Mouse (Mus musculus) testis, adult 2 months (tissue): ENCODE measurements around the gene Rhbdd2.

Experiments
- CTCF ChIP-seq: fragments of 200-500 bp; IDR thresholded peaks from 2 replicates; pipeline ENCODE4 v1.5.1; 2012; ENCODE audit warnings: low read depth, mild to moderate bottlenecking, inconsistent platforms, low read length, moderate library complexity; ENCODE audit not compliant: control insufficient read depth, insufficient read depth, insufficient replicate concordance
- POLR2A ChIP-seq: fragments of 200-500 bp; IDR thresholded peaks from 2 replicates; pipeline ENCODE4 v1.6.1; 2012; ENCODE audit warnings: low read depth, mild to moderate bottlenecking, inconsistent platforms, low read length, moderate library complexity; ENCODE audit not compliant: control insufficient read depth

GRCm38 (mm10) chr5:135628916-135629315, 3.5 kb upstream of the Rhbdd2 start:
- TF ChIP-seq CTCF (no peak), POLR2A (no peak)
